Mouse (Mus musculus) hindbrain, embryonic 10.5 days (tissue): Measurements from ENCODE around the gene Abcd2. TPM values are rescaled to one million over a fixed set of nuclear protein-coding genes. Genes with fewer than 3 reads are reported as not detected.

Experiments used
- DNase-seq: peaks from one replicate; pipeline ENCODE4 v3.0.0-alpha.2; 2017; ENCODE audit warnings: low spot score
- H3K27ac ChIP-seq: fragments of 300-500 bp; sonication (generic); 2 replicates; pipeline ENCODE4 v1.5.1; 2016; ENCODE audit warnings: mild to moderate bottlenecking, moderate library complexity
- H3K27me3 ChIP-seq: fragments of 300-500 bp; sonication (generic); 2 replicates; pipeline ENCODE4 v1.6.1; 2016; ENCODE audit warnings: mild to moderate bottlenecking; ENCODE audit not compliant: poor library complexity, insufficient read depth, severe bottlenecking
- H3K36me3 ChIP-seq: fragments of 300-500 bp; sonication (generic); 2 replicates; pipeline ENCODE4 v1.6.1; 2016; ENCODE audit warnings: mild to moderate bottlenecking, moderate library complexity
- H3K4me1 ChIP-seq: fragments of 300-500 bp; sonication (generic); replicated peaks from 2 replicates; pipeline ENCODE4 v1.6.1; 2016; ENCODE audit warnings: mild to moderate bottlenecking
- H3K4me3 ChIP-seq: fragments of 300-500 bp; sonication (generic); 2 replicates; pipeline ENCODE4 v1.5.1; 2016; ENCODE audit warnings: mild to moderate bottlenecking, moderate library complexity
- H3K9me3 ChIP-seq: fragments of 300-500 bp; sonication (generic); 2 replicates; pipeline ENCODE4 v1.6.1; 2016; ENCODE audit warnings: mild to moderate bottlenecking, moderate library complexity
- WGBS: fragments of 180-500 bp; shearing (Covaris S2); methylation state at CpG from one replicate; pipeline ENCODE4 v1.1.7; 2016; 5-methylcytosine and 5-hydroxymethylcytosine counted together
- polyA plus RNA-seq: library from polyadenylated mRNA; unstranded; fragments of >200 nt; fragmentation: Nextera tagmentation; extraction: Ambion mirVana; gene quantifications from 2 replicates; pipeline ENCODE4 v1.2.1, GENCODE M21; 2016

Abcd2 gene
- polyA plus RNA-seq, result 18.3 and 18.6 TPM in 2 replicates

GRCm38 (mm10) chr15:91191412-91192222, at the start of gene Abcd2:
Gene Abcd2 (minus strand): TSS chr15:91191799.
- peak within 1 kb of the TSS; percentile 62 for H3K4me3 ChIP-seq
- H3K4me1 ChIP-seq, result peaks cover 37% of the 10 kb centered on the region
- peaks cover 3% of the 10 kb centered on the region; the same call in 1 of the 2 replicates for H3K36me3 ChIP-seq
- peak within 1 kb of the TSS; percentile 90 for H3K27ac ChIP-seq
- DNase-seq, result peak; percentile 88
- no peaks in the 10 kb centered on the region for H3K27me3 ChIP-seq
- H3K9me3 ChIP-seq, result no peaks in the 10 kb centered on the region
- under 1% methylated on average over 22 of the region's 22 CpGs for WGBS

GRCm38 (mm10) chr15:91240683-91241335, 49.2 kb upstream of the Abcd2 start:
- Histone ChIP-seq H3K4me1 (no peaks in the 10 kb centered on the region), H3K27me3 (no peaks in the 10 kb centered on the region), H3K27ac (no peak overlapping the region), H3K9me3 (no peaks in the 10 kb centered on the region), H3K4me3 (no peak overlapping the region), H3K36me3 (no peaks in the 10 kb centered on the region)
- DNase-seq, result no peak
- 92% methylated on average over 3 of the region's 3 CpGs for WGBS

GRCm38 (mm10) chr15:91237294-91237693, 45.7 kb upstream of the Abcd2 start:
- Histone ChIP-seq H3K9me3 (no peaks in the 10 kb centered on the region), H3K27me3 (no peaks in the 10 kb centered on the region), H3K4me1 (no peaks in the 10 kb centered on the region), H3K4me3 (no peak overlapping the region), H3K27ac (no peak overlapping the region), H3K36me3 (no peaks in the 10 kb centered on the region)
- no peak for DNase-seq
- WGBS, result 84% methylated on average over 5 of the region's 5 CpGs

GRCm38 (mm10) chr15:91206518-91206917, 14.9 kb upstream of the Abcd2 start:
- no peaks in the 10 kb centered on the region for H3K4me1 ChIP-seq
- no peaks in the 10 kb centered on the region for H3K27me3 ChIP-seq
- no peak overlapping the region for H3K27ac ChIP-seq
- no peaks in the 10 kb centered on the region for H3K9me3 ChIP-seq
- H3K4me3 ChIP-seq, result no peak overlapping the region
- WGBS, result 92% methylated on average over 5 of the region's 5 CpGs
- DNase-seq, result no peak
- no peaks in the 10 kb centered on the region for H3K36me3 ChIP-seq

GRCm38 (mm10) chr15:91203521-91203920, 11.9 kb upstream of the Abcd2 start:
- H3K27ac ChIP-seq, result no peak overlapping the region
- no peak for DNase-seq
- WGBS, result 84% methylated on average over 3 of the region's 3 CpGs
- no peaks in the 10 kb centered on the region for H3K4me1 ChIP-seq
- no peaks in the 10 kb centered on the region for H3K27me3 ChIP-seq
- no peak overlapping the region for H3K4me3 ChIP-seq
- H3K9me3 ChIP-seq, result no peaks in the 10 kb centered on the region
- H3K36me3 ChIP-seq, result no peaks in the 10 kb centered on the region

GRCm38 (mm10) chr15:91202486-91202885, 10.9 kb upstream of the Abcd2 start:
- Histone ChIP-seq H3K9me3 (no peaks in the 10 kb centered on the region), H3K4me1 (no peaks in the 10 kb centered on the region), H3K36me3 (no peaks in the 10 kb centered on the region), H3K4me3 (no peak overlapping the region), H3K27me3 (no peaks in the 10 kb centered on the region), H3K27ac (no peak overlapping the region)
- DNase-seq, result no peak
- 92% methylated on average over 1 of the region's 1 CpGs for WGBS

GRCm38 (mm10) chr15:91200833-91201232, 9.2 kb upstream of the Abcd2 start:
- H3K27me3 ChIP-seq, result no peaks in the 10 kb centered on the region
- no peaks in the 10 kb centered on the region for H3K9me3 ChIP-seq
- no peak overlapping the region for H3K27ac ChIP-seq
- DNase-seq, result no peak
- no peak overlapping the region for H3K4me3 ChIP-seq
- 92% methylated on average over 1 of the region's 1 CpGs for WGBS
- no peaks in the 10 kb centered on the region for H3K4me1 ChIP-seq
- no peaks in the 10 kb centered on the region for H3K36me3 ChIP-seq

- WGBS, result 93% methylated on average over 30 of the region's 30 CpGs
- Histone ChIP-seq H3K36me3 (no peaks in the 10 kb centered on the region), H3K9me3 (no peaks in the 10 kb centered on the region), H3K4me1 (no peaks in the 10 kb centered on the region), H3K4me3 (no peak within 1 kb of the TSS), H3K27me3 (no peaks in the 10 kb centered on the region), H3K27ac (no peak within 1 kb of the TSS)
- no peak for DNase-seq
Measured at GRCm38 (mm10) chr15:91199256-91199905, 7.8 kb upstream of the Abcd2 start, which contains the start of gene CN725425. Gene CN725425 (plus strand): TSS chr15:91199494.

- no peaks in the 10 kb centered on the region for H3K9me3 ChIP-seq
- peaks cover 3% of the 10 kb centered on the region; the same call in 1 of the 2 replicates for H3K36me3 ChIP-seq
- H3K4me3 ChIP-seq, result peak overlapping the region; percentile 62
- peak overlapping the region; percentile 90 for H3K27ac ChIP-seq
- H3K27me3 ChIP-seq, result no peaks in the 10 kb centered on the region
- WGBS, result 11% methylated on average over 7 of the region's 7 CpGs
- H3K4me1 ChIP-seq, result peaks cover 37% of the 10 kb centered on the region
- no peak for DNase-seq
Measured at GRCm38 (mm10) chr15:91192223-91192598, 612 bp upstream of the Abcd2 start.

GRCm38 (mm10) chr15:91190519-91191207, 936 bp downstream of the Abcd2 start:
- peak; percentile 30 for DNase-seq
- Histone ChIP-seq H3K36me3 (peaks cover 3% of the 10 kb centered on the region; the same call in 1 of the 2 replicates), H3K27ac (peak overlapping the region; percentile 90), H3K9me3 (no peaks in the 10 kb centered on the region), H3K4me1 (peaks cover 37% of the 10 kb centered on the region), H3K27me3 (no peaks in the 10 kb centered on the region), H3K4me3 (peak overlapping the region; percentile 62)
- 38% methylated on average over 17 of the region's 17 CpGs for WGBS

- Histone ChIP-seq H3K27me3 (no peaks in the 10 kb centered on the region), H3K27ac (peak overlapping the region; percentile 90), H3K9me3 (no peaks in the 10 kb centered on the region), H3K4me3 (peak overlapping the region; percentile 62), H3K4me1 (peaks cover 37% of the 10 kb centered on the region), H3K36me3 (peaks cover 3% of the 10 kb centered on the region; the same call in 1 of the 2 replicates)
- 23% methylated on average over 4 of the region's 4 CpGs for WGBS
- DNase-seq, result peak; percentile 27
Measured at GRCm38 (mm10) chr15:91190026-91190425, 1.6 kb downstream of the Abcd2 start.

- 86% methylated on average over 6 of the region's 6 CpGs for whole genome bisulfite sequencing
- no peaks in the 10 kb centered on the region for H3K9me3 ChIP-seq
- H3K27ac ChIP-seq, result no peak overlapping the region
- H3K4me1 ChIP-seq, result peaks cover 29% of the 10 kb centered on the region
- H3K36me3 ChIP-seq, result peaks cover 16% of the 10 kb centered on the region; the same call in 1 of the 2 replicates
- H3K27me3 ChIP-seq, result no peaks in the 10 kb centered on the region
- no peak for DNase-seq
- no peak overlapping the region for H3K4me3 ChIP-seq
Measured at GRCm38 (mm10) chr15:91186358-91186757, 5.2 kb downstream of the Abcd2 start.
